Mouse (Mus musculus) forelimb bud, embryonic 11.5 days (tissue): Measurements from ENCODE around the gene Dnajc8.
A peak's percentile ranks its signal among the peaks of the same experiment; 100 is the strongest.
"Not testable (repeated sequence)": the region's sequence is repeated elsewhere in the genome, so short reads cannot be mapped to it uniquely, and the experiment has no call there.

Experiments
- DNase-seq: peaks from one replicate; pipeline ENCODE4 v3.0.0-alpha.2; 2012; ENCODE audit warnings: low read depth, low spot score

Gene Dnajc8

GRCm38 (mm10) chr4:132515369-132516155 lies 19.8 kb upstream of the Dnajc8 start:
- peak; percentile 97 for DNase-seq

- no peak for DNase-seq
Observed at GRCm38 (mm10) chr4:132518066-132518465, 17.3 kb upstream of the Dnajc8 start.

GRCm38 (mm10) chr4:132519188-132519587 lies 16.2 kb upstream of the Dnajc8 start:
- no peak for DNase-seq

GRCm38 (mm10) chr4:132524321-132524741 lies 11.0 kb upstream of the Dnajc8 start:
- DNase-seq, result no peak

- no peak for DNase-seq
Observed at GRCm38 (mm10) chr4:132524808-132525207, 10.5 kb upstream of the Dnajc8 start.

DNA sequence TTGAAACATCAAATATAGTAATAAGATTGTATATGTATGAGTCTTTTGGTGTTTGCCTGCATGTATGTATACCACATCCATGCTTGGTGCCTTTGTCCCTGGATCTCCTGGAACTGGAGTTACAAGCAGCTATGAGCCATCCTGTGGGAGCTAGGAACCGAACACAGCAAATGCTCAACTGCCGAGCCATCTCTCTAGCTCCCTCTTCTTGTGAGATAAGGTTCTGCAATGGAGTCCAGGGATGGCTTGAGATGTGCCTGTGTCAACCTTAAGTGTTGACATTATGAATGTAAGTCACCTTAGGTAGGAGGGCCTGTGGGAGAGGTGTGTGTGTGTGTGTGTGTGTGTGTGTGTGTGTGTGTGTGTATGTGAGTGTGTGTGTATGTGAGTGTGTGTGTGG lies 8.7 kb upstream of the Dnajc8 start:
- DNase-seq, result no peak

DNA sequence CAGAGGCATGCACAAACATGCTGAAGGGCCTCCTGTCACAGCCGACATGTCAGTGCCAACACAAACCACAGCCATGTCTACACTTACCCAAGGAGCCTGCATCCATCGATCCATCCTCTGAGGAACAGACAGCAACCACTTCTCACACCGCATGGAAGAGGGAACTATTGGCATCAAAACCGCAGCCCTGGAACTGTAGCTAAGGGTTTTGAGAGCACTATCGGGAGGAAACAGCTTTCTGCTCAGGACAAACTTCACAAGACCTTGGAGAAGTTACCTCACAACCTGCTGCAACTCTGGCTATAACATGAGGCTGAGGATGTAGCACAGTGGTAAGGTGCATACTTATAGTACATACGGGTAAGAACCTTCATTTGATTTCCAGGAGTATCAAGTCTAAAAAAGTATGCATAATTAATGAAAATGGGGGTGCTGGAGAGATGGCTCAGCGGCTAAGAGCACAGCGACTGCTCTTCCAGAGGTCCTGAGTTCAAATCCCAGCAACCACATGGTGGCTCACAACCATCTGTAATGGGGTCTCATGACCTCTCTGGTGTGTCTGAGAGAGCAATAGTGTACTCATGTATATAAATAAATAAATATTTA lies 7.3 kb upstream of the Dnajc8 start:
- DNase-seq, result no peak

- no peak for DNase-seq
Observed at GRCm38 (mm10) chr4:132529344-132529743, 6.0 kb upstream of the Dnajc8 start.

DNA sequence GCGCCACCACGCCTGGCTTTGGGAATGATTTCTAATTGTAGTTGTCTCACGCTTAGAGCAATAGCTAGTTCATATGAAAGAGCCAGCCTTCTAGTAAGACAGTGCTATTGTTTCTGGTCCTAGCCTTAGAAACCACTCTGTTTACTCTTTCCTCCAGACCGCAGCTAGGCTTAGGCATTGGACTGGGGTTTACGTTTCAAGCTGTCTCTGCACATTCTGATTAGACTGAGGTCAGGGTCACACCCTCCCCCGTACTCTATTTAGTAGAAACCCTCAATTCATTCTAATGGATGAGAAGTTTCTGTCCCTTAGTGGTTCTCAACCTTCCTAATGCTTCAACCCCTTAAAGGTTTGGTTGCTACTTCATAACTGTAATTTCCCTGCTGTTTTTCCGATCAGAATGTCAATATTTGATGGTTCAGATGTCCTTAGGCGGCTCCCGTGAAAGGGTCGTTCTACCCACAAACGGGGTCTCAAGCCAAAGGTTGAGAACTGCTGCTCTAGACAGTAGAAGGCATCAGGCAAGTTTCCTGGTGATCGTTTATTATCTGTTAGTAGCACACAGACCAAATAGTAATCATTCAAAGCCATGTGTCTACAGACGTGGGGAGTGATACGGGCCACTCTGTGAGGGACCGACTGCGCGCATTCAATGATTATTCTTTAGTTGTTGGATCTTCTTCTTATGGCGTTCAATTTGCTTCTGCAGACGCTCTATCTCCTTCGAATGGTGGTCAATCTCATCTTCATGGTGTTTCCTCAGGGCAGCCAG lies 5.1 kb upstream of the Dnajc8 start:
- DNase-seq, result no peak

- no peak for DNase-seq
Observed at GRCm38 (mm10) chr4:132532496-132532895, 2.9 kb upstream of the Dnajc8 start.

DNA sequence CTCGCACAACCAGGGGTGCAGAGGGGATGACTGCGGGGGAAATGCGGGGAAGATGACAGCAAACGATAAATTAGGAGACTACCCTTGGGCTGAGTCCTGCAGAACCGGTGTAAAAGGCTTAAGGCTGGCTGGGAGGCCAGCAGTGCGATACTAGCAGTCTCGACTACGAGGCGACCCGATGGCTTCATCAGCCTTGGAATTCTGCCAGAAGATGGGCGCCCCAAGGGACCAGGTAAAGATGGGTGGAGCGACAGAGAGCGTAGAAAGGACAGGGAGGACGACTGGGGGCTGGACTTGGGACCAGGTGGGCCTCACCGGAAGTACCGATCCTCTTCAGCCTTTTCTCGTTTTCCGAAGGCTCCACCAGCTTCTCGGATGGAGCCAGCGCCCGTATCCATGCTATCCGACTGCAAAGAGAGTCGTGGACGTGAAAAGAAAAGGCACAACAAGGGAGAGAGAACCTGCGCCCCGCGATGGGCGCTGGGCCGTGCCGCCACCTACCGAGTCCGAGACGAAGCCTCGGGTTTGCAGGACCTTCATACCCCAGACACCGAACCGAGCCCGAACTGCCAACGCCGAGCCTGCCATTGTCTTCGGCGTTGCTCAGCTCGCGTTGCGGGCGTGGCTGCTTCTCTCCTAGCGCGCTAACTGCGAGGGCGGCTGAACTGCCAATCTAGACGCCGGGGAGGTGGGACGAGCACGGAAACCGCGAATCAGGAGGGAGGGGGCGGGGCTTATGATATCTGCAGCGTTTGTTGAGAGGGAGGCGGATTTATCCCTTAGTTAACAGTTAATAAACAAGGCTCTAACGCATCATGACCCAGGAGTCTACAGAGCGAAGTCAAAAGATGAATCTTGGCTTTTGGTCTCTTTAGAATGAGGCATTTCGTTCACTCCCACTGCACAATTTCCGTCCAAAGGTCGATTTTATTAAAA lies 2.1 kb upstream of the Dnajc8 start, which contains the start of gene Atpif1:
TSS of gene Atpif1 (minus strand) at position 679 of the 936 bp plus-strand sequence.
- peak; percentile 92 for DNase-seq

DNA sequence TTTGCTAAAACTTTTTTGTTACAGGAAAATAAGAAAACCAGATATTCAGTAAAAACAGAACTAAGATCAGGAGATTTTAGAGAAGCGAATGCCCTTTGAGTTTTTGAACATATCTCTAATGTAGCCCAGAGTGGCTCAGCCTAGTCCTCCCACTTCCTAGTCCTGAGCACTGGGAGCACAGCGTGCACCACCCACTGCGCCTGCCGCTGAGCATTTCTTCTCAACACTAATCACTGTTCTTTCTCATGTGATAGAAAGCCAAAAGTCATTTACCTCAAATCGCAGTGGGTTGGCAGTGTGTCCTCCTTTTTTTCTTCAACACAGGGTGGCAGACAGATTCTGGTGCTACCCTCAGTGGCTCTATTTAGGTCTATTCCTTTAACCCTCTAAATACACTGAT lies 4.1 kb downstream of the Dnajc8 start:
- no peak for DNase-seq

GRCm38 (mm10) chr4:132541413-132541812 lies 6.1 kb downstream of the Dnajc8 start:
- no peak for DNase-seq

DNA sequence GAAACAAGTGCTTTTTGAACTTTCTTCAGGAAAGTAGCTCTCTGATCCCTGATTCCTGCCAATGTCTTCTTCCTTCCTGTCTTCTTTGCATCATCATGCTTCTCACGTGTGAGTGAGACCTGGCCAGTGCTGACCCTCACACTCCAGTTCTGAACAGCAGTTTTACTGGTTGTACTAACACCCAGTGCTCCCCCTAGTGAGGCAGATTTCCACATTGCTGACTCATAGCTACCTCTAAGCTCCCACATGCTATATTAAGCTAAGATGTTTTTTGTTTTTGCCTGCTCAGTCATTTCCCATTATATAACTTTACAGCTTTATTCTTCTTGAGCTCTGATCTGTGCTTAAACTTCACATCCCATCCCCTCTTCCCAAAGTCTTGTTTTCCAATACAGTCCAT lies 7.4 kb downstream of the Dnajc8 start:
- no peak for DNase-seq

- peak; percentile 71 for DNase-seq
Observed at GRCm38 (mm10) chr4:132545851-132546250, 10.5 kb downstream of the Dnajc8 start.

DNA sequence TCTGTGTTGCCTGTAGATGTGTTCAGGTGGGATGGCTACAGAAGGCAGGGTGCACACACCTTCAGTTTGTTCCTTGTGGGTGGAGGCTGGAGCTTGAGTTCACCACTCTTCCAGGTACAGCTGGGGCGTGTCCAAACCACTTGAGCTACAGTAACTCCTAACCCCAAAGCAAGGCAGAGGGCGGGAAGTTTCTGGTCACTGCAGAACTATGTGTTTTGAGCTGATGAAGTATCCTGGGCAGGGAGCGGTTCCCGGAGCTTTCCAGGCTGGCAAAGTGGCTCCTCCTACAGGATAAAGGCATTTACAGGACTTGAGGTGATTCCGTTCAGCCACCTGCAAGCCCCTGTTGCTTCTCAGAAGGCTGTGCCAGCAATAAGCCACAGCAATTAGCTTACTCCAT lies 18.9 kb downstream of the Dnajc8 start:
- DNase-seq, result no peak

GRCm38 (mm10) chr4:132554653-132555052 lies 19.3 kb downstream of the Dnajc8 start:
- DNase-seq, result no peak

GRCm38 (mm10) chr4:132555550-132555949 lies 20.2 kb downstream of the Dnajc8 start:
- DNase-seq, result not testable (repeated sequence)

DNA sequence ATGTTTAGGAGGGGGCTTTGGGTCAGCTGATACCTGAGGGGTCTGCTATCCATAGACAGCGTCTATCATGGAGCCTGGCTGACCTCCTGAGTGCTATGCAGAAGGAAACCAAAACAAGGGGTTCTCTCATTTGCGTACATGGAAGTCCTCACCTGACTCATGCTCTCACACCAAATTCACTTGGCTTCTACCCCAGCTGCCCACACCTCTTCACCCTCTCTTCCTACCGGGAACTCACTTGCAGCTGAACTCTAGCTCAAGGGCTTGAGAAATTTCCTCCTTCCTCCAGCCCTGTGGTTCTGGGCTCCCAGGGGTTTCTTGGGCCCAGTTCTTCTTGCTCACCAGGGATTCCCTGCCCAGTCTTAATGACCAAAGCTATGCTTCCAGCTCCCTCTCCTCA lies 27.9 kb downstream of the Dnajc8 start:
- no peak for DNase-seq

DNA sequence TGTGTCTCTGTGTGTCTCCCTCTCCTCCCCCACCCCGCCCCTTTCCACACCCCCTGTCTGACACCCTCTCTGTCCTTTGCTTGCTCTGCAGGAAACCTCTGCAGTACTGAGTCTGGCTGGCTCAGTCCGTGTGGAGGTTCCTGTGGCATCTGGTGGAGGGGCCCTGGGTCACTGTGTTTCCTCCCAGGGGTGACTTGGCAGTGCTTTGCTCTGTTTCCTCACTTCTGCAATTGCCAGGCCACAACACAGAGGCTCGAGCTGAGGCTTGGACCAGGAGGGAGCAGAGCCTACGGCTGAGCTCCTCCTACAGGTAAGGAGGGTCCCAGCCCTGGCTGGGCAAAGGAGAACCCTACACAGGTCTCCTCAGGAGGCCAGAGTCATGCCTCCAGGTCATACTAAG lies 28.6 kb downstream of the Dnajc8 start, which contains the start of gene Ptafr:
TSS of gene Ptafr (plus strand) at position 103 of the 400 bp plus-strand sequence.
- no peak for DNase-seq

- no peak for DNase-seq
Observed at GRCm38 (mm10) chr4:132565089-132565747, 29.9 kb downstream of the Dnajc8 start.
